Mouse (Mus musculus) CH12.LX (cell line): ENCODE measurements around the gene Nmnat2.

ENCODE experiments used
- BHLHE40 ChIP-seq: IDR thresholded peaks from 2 replicates; pipeline ENCODE4 v1.6.1; 2011; ENCODE audit warnings: mild to moderate bottlenecking, low read depth, low read length, improper control_type of control experiment
- EP300 ChIP-seq: IDR thresholded peaks from 2 replicates; pipeline ENCODE4 v1.6.1; 2011; ENCODE audit warnings: low read length, improper control_type of control experiment
- HCFC1 ChIP-seq: IDR thresholded peaks from 2 replicates; pipeline ENCODE4 v1.6.1; 2012; ENCODE audit warnings: low read depth, mild to moderate bottlenecking, inconsistent platforms, low read length, improper control_type of control experiment
- JUND ChIP-seq: conservative IDR thresholded peaks from 2 replicates; pipeline ENCODE4 v1.6.1; 2011; ENCODE audit warnings: low read depth, low read length, improper control_type of control experiment
- MYC ChIP-seq: IDR thresholded peaks from 2 replicates; pipeline ENCODE4 v1.6.1; 2011; ENCODE audit warnings: low read depth, mild to moderate bottlenecking, improper control_type of control experiment, low read length
- POLR2A ChIP-seq: IDR thresholded peaks from 2 replicates; pipeline ENCODE4 v1.6.1; 2011; ENCODE audit warnings: low read depth, mild to moderate bottlenecking, improper control_type of control experiment, low read length
- UBTF ChIP-seq: IDR thresholded peaks from 2 replicates; pipeline ENCODE4 v1.6.1; 2012; ENCODE audit warnings: low read depth, mild to moderate bottlenecking, inconsistent platforms, low read length, improper control_type of control experiment, moderate library complexity

DNA sequence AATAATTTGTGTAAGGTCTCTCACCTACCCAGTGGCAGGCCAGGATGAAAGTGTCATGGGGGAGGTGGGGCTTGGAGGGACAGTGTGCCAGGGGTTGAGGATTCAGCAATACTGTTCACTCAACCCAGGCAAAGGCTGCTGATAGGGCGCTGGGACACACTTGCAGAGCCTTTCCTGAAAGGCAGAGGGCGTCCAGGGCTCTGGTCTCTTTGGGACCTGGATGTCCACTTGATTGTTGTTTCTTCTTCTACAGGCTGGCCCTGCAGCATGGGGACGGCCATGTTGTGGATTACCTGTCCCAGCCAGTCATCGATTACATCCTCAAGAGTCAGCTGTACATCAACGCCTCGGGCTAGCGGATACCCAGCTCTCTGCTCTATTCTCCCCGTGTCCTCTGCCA lies 160.5 kb downstream of the Nmnat2 start:
- TF ChIP-seq BHLHE40 (no peak), MYC (no peak), HCFC1 (no peak), EP300 (no peak), JUND (no peak), POLR2A (no peak), UBTF (no peak)
